Mouse (Mus musculus) kidney, adult 2 months (tissue): ENCODE results near the gene Hist1h2be. TPM values are rescaled to one million over a fixed set of nuclear protein-coding genes. Genes with fewer than 3 reads are reported as not detected.
"Not testable (repeated sequence)": the region's sequence is repeated elsewhere in the genome, so short reads cannot be mapped to it uniquely, and the experiment has no call there.

Experiments
- DNase-seq: peaks from one replicate; pipeline ENCODE4 v3.0.0; 2021
- H3K27ac ChIP-seq: fragments of 200-500 bp; 2 replicates; pipeline ENCODE4 v1.5.1; 2012; ENCODE audit warnings: low read depth, low read length, control low read depth, inconsistent platforms; ENCODE audit not compliant: insufficient read depth
- H3K27me3 ChIP-seq: fragments of 200-500 bp; replicated peaks from 2 replicates; pipeline ENCODE4 v1.6.1; 2012; ENCODE audit warnings: mild to moderate bottlenecking, moderate library complexity, low read length, inconsistent platforms; ENCODE audit not compliant: control insufficient read depth, insufficient read depth
- H3K36me3 ChIP-seq: fragments of 200-500 bp; 2 replicates; pipeline ENCODE4 v1.6.1; 2012; ENCODE audit warnings: mild to moderate bottlenecking, moderate library complexity, low read length, inconsistent platforms; ENCODE audit not compliant: control insufficient read depth, insufficient read depth
- H3K4me1 ChIP-seq: fragments of 200-500 bp; 2 replicates; pipeline ENCODE4 v1.6.1; 2011; ENCODE audit warnings: low read length; ENCODE audit not compliant: control insufficient read depth, insufficient read depth
- H3K4me3 ChIP-seq: fragments of 200-500 bp; 2 replicates; pipeline ENCODE4 v1.5.1; 2011; ENCODE audit warnings: mild to moderate bottlenecking, low read depth, low read length, control low read depth; ENCODE audit not compliant: insufficient read depth
- CTCF ChIP-seq: fragments of 200-500 bp; conservative IDR thresholded peaks from 2 replicates; pipeline ENCODE4 v1.5.1; 2011; ENCODE audit warnings: low read depth, mild to moderate bottlenecking, control low read depth, low read length, moderate library complexity, mixed read lengths; ENCODE audit not compliant: insufficient read depth, insufficient read length
- POLR2A ChIP-seq: fragments of 200-500 bp; IDR thresholded peaks from one replicate; pipeline ENCODE4 v1.6.1; 2011; ENCODE audit warnings: low read depth, low read length, control low read depth
- WGBS: fragments of 180-500 bp; shearing (Covaris S2); methylation state at CpG from one replicate; pipeline ENCODE4 v1.1.7; 2018; 5-methylcytosine and 5-hydroxymethylcytosine counted together
- polyA plus RNA-seq: library from polyadenylated mRNA; depleted of rRNA; stranded (reverse); fragments of >200 nt; gene quantifications from 2 replicates; pipeline ENCODE4 v1.2.3, GENCODE M21; 2012

Hist1h2be gene
- polyA plus RNA-seq, 1 experiment: 1.2 TPM

DNA sequence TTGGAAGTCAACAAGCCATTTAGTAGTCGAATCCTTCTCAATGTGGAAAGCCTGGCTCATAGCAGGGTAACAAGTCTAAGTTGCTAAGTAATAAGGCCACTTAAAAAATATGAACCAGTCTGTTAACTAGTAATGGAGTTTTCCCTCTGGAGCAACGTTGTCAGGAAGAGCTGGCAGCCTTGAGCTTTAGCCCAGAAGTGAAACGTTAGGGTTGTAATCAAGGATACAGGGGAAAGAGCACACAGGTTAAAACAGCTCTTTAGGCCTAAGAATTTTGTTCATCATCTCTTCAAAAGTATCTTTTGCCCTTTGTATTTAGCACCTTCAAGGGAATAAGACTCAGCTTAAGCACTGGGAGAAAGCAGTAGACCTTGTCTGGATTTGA is 70.2 kb downstream of the Hist1h2be start:
- Histone ChIP-seq H3K27me3 (no peaks in the 10 kb centered on the region), H3K36me3 (no peaks in the 10 kb centered on the region), H3K4me3 (no peak overlapping the region), H3K4me1 (no peaks in the 10 kb centered on the region), H3K27ac (no peak overlapping the region)
- TF ChIP-seq CTCF (no peak), POLR2A (no peak)
- no peak for DNase-seq
- 17% methylated on average over 3 of the region's 3 CpGs for WGBS

DNA sequence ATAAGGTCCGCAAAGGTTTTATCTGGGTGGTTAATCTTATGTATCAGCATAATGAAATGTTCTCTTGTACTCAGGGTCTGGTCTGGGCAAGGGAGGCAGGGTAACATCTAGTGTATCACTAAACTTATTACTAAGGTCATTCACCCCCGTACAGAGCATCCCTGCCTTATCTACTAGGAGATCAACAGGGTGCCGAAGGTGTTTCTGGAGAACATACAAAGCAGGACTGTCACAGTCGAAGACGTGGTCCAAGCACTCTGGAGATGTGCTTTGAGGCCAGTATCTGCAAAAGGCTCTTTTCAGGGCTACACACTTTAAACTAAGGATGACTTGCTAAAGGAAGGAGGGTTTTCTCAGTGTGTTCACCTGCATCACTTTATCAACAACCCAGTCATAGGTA is 74.2 kb downstream of the Hist1h2be start:
- no peak for DNase-seq

GRCm38 (mm10) chr13:23544787-23545120 is 76.2 kb downstream of the Hist1h2be start:
- not testable (repeated sequence) for H3K27ac ChIP-seq, H3K36me3 ChIP-seq, DNase-seq, H3K4me1 ChIP-seq, H3K27me3 ChIP-seq
- peak overlapping the region; percentile 54 for H3K4me3 ChIP-seq
- under 1% methylated on average over 11 of the region's 14 CpGs for WGBS

More for the DNA sequence above, 74.2 kb downstream of the Hist1h2be start:
- H3K4me1 ChIP-seq: no peaks in the 10 kb centered on the region
- no peak for TF ChIP-seq POLR2A
- no peak for TF ChIP-seq CTCF
- no peak overlapping the region for H3K27ac ChIP-seq
- WGBS: 85% methylated on average over 5 of the region's 5 CpGs
- H3K27me3 ChIP-seq: no peaks in the 10 kb centered on the region
- H3K36me3 ChIP-seq: no peaks in the 10 kb centered on the region
- no peak overlapping the region for H3K4me3 ChIP-seq

- H3K4me3 ChIP-seq: peak within 1 kb of the TSS; percentile 86
- H3K27ac ChIP-seq: peak within 1 kb of the TSS; percentile 87
- WGBS: under 1% methylated on average over 32 of the region's 45 CpGs
- no peaks in the 10 kb centered on the region for H3K36me3 ChIP-seq
- DNase-seq: peak; percentile 95
- TF ChIP-seq POLR2A (peak; percentile 55), CTCF (no peak)
- H3K4me1 ChIP-seq: no peaks in the 10 kb centered on the region
- no peaks in the 10 kb centered on the region for H3K27me3 ChIP-seq
Measured at GRCm38 (mm10) chr13:23543965-23544786, 76.7 kb downstream of the Hist1h2be start, which contains the start of gene Hist1h3f. Gene Hist1h3f, plus strand, starts transcription at chr13:23544052.

DNA sequence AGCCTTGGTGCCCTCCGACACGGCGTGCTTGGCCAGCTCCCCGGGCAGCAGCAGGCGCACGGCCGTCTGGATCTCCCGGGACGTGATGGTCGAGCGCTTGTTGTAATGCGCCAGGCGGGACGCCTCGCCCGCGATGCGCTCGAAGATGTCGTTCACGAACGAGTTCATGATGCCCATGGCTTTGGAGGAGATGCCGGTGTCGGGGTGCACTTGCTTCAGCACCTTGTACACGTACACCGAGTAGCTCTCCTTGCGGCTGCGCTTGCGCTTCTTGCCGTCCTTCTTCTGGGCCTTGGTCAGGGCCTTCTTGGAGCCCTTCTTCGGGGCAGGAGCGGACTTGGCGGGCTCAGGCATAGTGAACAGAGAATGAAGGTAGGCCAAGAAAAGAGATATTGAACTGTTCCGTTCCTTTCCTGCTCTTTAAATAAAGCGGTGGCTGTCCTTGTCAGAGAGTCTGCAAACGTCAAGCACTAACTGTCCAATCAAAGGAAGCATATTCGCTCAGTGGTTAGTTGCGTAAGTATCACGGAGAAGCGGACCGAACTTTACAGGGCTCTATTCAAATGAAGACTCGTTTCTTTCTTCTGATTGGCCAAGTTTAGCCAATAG is 77.8 kb downstream of the Hist1h2be start, which contains the start of gene Hist1h2bh:
Gene Hist1h2bh, minus strand, starts transcription at position 394 of the 609 bp plus-strand sequence.
- Histone ChIP-seq H3K27ac (peak within 1 kb of the TSS; percentile 87), H3K4me3 (peak within 1 kb of the TSS; percentile 86)
- under 1% methylated on average over 42 of the region's 42 CpGs for WGBS
- H3K27me3 ChIP-seq, H3K36me3 ChIP-seq, H3K4me1 ChIP-seq: not testable (repeated sequence)
- DNase-seq: peak; percentile 94

DNA sequence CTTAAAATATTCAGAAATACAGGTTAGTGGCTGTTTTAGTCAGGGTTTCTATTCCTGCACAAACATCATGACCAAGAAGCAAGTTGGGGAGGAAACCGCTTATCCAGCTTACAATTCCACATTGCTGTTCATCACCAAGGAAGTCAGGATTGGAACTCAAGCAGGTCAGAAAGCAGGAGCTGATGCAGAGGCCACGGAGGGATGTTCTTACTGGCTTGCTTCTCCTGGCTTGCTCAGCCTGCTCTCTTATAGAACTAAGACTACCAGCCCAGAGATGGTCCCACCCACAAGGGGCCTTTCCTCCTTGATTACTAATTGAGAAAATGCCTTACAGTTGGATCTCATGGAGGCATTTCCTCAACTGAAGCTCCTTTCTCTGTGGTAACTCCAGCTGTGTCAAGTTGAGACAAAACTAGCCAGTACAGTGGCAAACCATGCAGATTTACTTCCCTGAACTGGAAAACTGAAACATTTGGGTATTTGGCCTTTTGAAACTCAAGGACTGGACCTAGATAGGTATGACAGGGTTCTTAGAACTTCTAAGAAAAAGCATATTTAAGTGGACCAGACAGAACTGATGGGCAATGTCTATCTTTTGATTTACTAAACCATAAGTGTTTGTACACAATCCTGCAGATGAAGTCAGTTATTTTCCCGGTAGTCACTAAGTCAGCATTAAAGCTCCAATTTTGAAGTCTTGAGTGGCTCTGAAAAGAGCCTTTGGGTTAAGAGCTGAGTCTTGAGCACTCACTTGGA is 78.5 kb downstream of the Hist1h2be start:
- H3K4me3 ChIP-seq: peak overlapping the region; percentile 86
- not testable (repeated sequence) for DNase-seq, H3K36me3 ChIP-seq, H3K27me3 ChIP-seq, H3K27ac ChIP-seq, H3K4me1 ChIP-seq
- WGBS: 27% methylated on average over 3 of the region's 3 CpGs

DNA sequence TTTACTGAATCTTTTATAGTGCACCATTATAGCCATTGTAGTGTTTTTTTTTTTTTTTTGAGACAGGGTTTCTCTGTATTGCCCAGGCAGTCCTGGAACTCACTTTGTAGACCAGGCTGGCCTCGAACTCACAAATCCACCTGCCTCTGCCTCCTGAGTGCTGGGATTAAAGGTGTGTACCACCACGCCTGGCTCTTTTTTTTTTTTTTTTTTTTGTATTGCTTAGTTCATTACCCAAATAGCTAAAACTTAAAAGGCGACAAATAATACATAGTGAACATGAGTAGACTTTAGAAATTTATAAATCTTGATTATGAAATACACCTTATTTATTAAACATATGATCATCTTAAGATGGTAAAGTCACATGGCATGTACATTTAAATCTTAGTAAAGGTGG is 79.4 kb downstream of the Hist1h2be start:
- H3K27ac ChIP-seq: no peak overlapping the region
- H3K4me3 ChIP-seq: no peak overlapping the region
- no peaks in the 10 kb centered on the region for H3K27me3 ChIP-seq
- H3K36me3 ChIP-seq: no peaks in the 10 kb centered on the region
- 96% methylated on average over 3 of the region's 3 CpGs for WGBS
- no peak for DNase-seq
- H3K4me1 ChIP-seq: no peaks in the 10 kb centered on the region
- TF ChIP-seq CTCF (no peak), POLR2A (no peak)

DNA sequence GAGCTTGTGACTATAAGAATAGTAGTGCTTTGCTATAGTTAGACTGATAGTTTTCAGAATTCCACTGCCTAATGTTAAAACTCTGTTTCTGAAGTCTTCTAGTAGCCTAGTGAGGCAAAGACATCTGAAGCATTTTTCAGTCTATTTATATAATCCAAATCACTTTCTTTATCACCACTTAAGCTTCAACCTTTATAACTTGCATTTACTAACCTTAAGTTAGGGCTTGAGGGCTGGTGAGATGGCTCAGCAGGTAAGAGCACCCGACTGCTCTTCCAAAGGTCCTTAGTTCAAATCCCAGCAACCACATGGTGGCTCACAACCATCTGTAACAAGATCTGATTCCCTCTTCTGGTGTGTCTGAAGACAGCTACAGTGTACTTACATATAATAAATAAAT is 81.1 kb downstream of the Hist1h2be start:
- not testable (repeated sequence) for H3K27ac ChIP-seq, H3K36me3 ChIP-seq, H3K4me1 ChIP-seq, H3K27me3 ChIP-seq, H3K4me3 ChIP-seq, DNase-seq
- 66% methylated on average over 1 of the region's 1 CpGs for WGBS
